Mouse (Mus musculus): ENCODE results near the gene Dnajb11.
A peak's percentile ranks its signal among the peaks of the same experiment; 100 is the strongest.

Dnajb11 gene

GRCm38 (mm10) chr16:22857431-22858113, at the start of gene Dnajb11, which contains the start of gene Tbccd1:
Gene Dnajb11 (plus strand): TSS chr16:22857845.
Gene Tbccd1 (minus strand): TSS chr16:22857669.
- DNase-seq (ENCODE audit: low spot score), result peak; percentile 99

- DNase-seq (ENCODE audit: low spot score), result no peak
Observed at GRCm38 (mm10) chr16:22811477-22811876, 46.2 kb upstream of the Dnajb11 start, which contains the start of gene Crygs. Gene Crygs (minus strand): TSS chr16:22811577.

GRCm38 (mm10) chr16:22820731-22821130, 36.9 kb upstream of the Dnajb11 start:
- DNase-seq (ENCODE audit: low spot score), result no peak

GRCm38 (mm10) chr16:22832932-22833525, 24.6 kb upstream of the Dnajb11 start:
- no peak for DNase-seq (ENCODE audit: low spot score)

- DNase-seq (ENCODE audit: low spot score), result no peak
Observed at GRCm38 (mm10) chr16:22839146-22839857, 18.3 kb upstream of the Dnajb11 start.

- no peak for DNase-seq (ENCODE audit: low spot score)
Observed at GRCm38 (mm10) chr16:22842871-22843270, 14.8 kb upstream of the Dnajb11 start.

GRCm38 (mm10) chr16:22844061-22844801, 13.4 kb upstream of the Dnajb11 start:
- peak; percentile 58 for DNase-seq (ENCODE audit: low spot score)

GRCm38 (mm10) chr16:22844834-22845233, 12.8 kb upstream of the Dnajb11 start:
- no peak for DNase-seq (ENCODE audit: low spot score)

- DNase-seq (ENCODE audit: low spot score), result no peak
Observed at GRCm38 (mm10) chr16:22845481-22845880, 12.2 kb upstream of the Dnajb11 start.

- no peak for DNase-seq (ENCODE audit: low spot score)
Observed at GRCm38 (mm10) chr16:22847686-22848085, 10.0 kb upstream of the Dnajb11 start.

- DNase-seq (ENCODE audit: low spot score), result no peak
Observed at GRCm38 (mm10) chr16:22848331-22848730, 9.3 kb upstream of the Dnajb11 start.

GRCm38 (mm10) chr16:22852709-22853108, 4.9 kb upstream of the Dnajb11 start:
- DNase-seq (ENCODE audit: low spot score), result peak; percentile 57

- peak; percentile 67 for DNase-seq (ENCODE audit: low spot score)
Observed at GRCm38 (mm10) chr16:22856773-22857172, 872 bp upstream of the Dnajb11 start.

- no peak for DNase-seq (ENCODE audit: low spot score)
Observed at GRCm38 (mm10) chr16:22872397-22872796, 14.8 kb downstream of the Dnajb11 start.

- DNase-seq (ENCODE audit: low spot score), result no peak
Observed at GRCm38 (mm10) chr16:22873369-22873768, 15.7 kb downstream of the Dnajb11 start.

- DNase-seq (ENCODE audit: low spot score), result peak; percentile 37
Observed at GRCm38 (mm10) chr16:22876218-22877043, 18.8 kb downstream of the Dnajb11 start.

GRCm38 (mm10) chr16:22877660-22878390, 20.2 kb downstream of the Dnajb11 start:
- no peak for DNase-seq (ENCODE audit: low spot score)

- no peak for DNase-seq (ENCODE audit: low spot score)
Observed at GRCm38 (mm10) chr16:22878716-22879115, 21.1 kb downstream of the Dnajb11 start.

- no peak for DNase-seq (ENCODE audit: low spot score)
Observed at GRCm38 (mm10) chr16:22879945-22880595, 22.4 kb downstream of the Dnajb11 start.

GRCm38 (mm10) chr16:22880900-22881299, 23.3 kb downstream of the Dnajb11 start:
- DNase-seq (ENCODE audit: low spot score), result no peak

All from c-Kit-positive CD71-positive TER-119-positive erythroid progenitor cells, embryonic 14.5 days (primary cell).